Mouse (Mus musculus) megakaryocyte, embryonic 14.5 days (primary cell): Measurements from ENCODE around the gene Lhcgr. TPM values are rescaled to one million over a fixed set of nuclear protein-coding genes. Genes with fewer than 3 reads are reported as not detected.

ENCODE experiments used
- H3K27me3 ChIP-seq: replicated peaks from 2 replicates; pipeline ENCODE3; 2012; ENCODE audit warnings: inconsistent platforms
- H3K36me3 ChIP-seq: replicated peaks from 2 replicates; pipeline ENCODE3; 2012; ENCODE audit warnings: low read length, inconsistent platforms, mixed read lengths
- H3K4me1 ChIP-seq: 2 replicates; pipeline ENCODE4 v1.6.1; 2012; ENCODE audit warnings: inconsistent platforms
- H3K4me3 ChIP-seq: replicated peaks from 2 replicates; pipeline ENCODE3; 2012; ENCODE audit warnings: moderate library complexity, mild to moderate bottlenecking, inconsistent platforms
- H3K9me3 ChIP-seq: 2 replicates; pipeline ENCODE4 v1.6.1; 2012; ENCODE audit warnings: inconsistent platforms
- FLI1 ChIP-seq: IDR thresholded peaks from 2 replicates; pipeline ENCODE4 v1.6.1; 2012; ENCODE audit warnings: low read length, inconsistent platforms, mixed read lengths
- GATA1 ChIP-seq: IDR thresholded peaks from 3 replicates; pipeline ENCODE4 v1.6.1; 2012; ENCODE audit warnings: mixed read lengths, low read length, inconsistent platforms, borderline replicate concordance
- polyA plus RNA-seq: library from polyadenylated mRNA; stranded (reverse); fragments of >175 nt; gene quantifications from 2 replicates; pipeline ENCODE4 v1.2.3, GENCODE M21; 2012; ENCODE audit warnings: low replicate concordance; ENCODE audit not compliant: insufficient read depth

Lhcgr gene
- polyA plus RNA-seq, 1 experiment = not detected

GRCm38 (mm10) chr17:88670800-88671199, 121.0 kb downstream of the Lhcgr start:
- Histone ChIP-seq H3K4me1 (no peaks in the 10 kb centered on the region), H3K4me3 (no peak overlapping the region), H3K27me3 (no peaks in the 10 kb centered on the region), H3K9me3 (no peaks in the 10 kb centered on the region), H3K36me3 (no peaks in the 10 kb centered on the region)
- no peak for TF ChIP-seq FLI1
- TF ChIP-seq GATA1 = no peak

GRCm38 (mm10) chr17:88669921-88670320, 121.9 kb downstream of the Lhcgr start:
- H3K4me1 ChIP-seq = no peaks in the 10 kb centered on the region

GRCm38 (mm10) chr17:88668452-88668851, 123.3 kb downstream of the Lhcgr start, which contains the start of gene Gtf2a1l:
Gtf2a1l (plus strand) TSS chr17:88668660.
- no peaks in the 10 kb centered on the region for H3K4me1 ChIP-seq
- H3K27me3 ChIP-seq = no peaks in the 10 kb centered on the region
- peaks cover 7% of the 10 kb centered on the region; the same call in 1 of the 2 replicates for H3K9me3 ChIP-seq
- no peaks in the 10 kb centered on the region for H3K36me3 ChIP-seq
- H3K4me3 ChIP-seq = peak within 1 kb of the TSS; percentile 24
- TF ChIP-seq FLI1 = no peak
- TF ChIP-seq GATA1 = no peak

More at GRCm38 (mm10) chr17:88669921-88670320, 121.9 kb downstream of the Lhcgr start:
- TF ChIP-seq GATA1 (no peak), FLI1 (no peak)
- Histone ChIP-seq H3K27me3 (no peaks in the 10 kb centered on the region), H3K9me3 (0 out of 2 replicates have a peak, but pooled peaks cover 3% of the 10 kb centered on the region), H3K36me3 (no peaks in the 10 kb centered on the region), H3K4me3 (no peak overlapping the region)

Other genes starting within 250 kb of the Lhcgr start
- 0.29 TPM in 1 of 2 replicates, not detected in the other for gene Ston1, start 194.3 kb downstream of the Lhcgr start, polyA plus RNA-seq
- gene Gtf2a1l, start 123.3 kb downstream of the Lhcgr start, polyA plus RNA-seq = not detected in 2 replicates